Mouse (Mus musculus): Measurements from ENCODE around the gene Ppp2r5d.

Ppp2r5d gene

DNA sequence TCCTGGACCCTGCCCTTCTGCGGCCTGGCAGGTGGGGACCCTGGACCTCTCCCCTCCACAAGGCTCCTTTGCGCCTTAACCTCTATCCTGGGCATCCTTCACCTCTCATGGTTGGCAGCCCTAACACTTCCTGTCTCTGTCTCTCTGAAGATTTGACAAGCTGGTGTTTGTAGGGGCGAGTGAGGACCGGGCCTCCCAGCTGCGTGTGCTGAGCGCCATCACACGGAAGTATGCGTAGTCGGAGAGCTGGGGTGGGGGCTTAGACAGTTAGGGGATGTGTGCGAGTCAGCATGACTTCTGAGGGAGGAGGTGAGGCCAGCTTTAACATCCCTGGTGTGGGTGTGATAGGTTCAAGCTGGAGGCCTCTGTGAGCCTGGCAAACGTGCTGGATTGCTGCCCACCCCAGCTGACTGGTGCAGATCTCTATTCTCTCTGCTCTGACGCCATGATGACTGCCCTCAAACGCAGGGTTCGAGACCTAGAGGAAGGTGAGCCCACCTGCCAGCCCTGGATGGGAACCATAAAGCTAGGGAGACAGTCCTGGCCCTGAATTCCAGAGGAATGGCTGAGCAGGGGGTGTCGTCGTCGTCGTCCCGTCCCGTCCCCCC, 19.7 kb upstream of the Ppp2r5d start:
- CTCF ChIA-PET, result interaction anchor here (0.6 to 0.7 kb wide), 2 partner anchors 111 to 158 kb away, joined by 4 to 8 read pairs; no protein-coding TSS in a partner anchor

DNA sequence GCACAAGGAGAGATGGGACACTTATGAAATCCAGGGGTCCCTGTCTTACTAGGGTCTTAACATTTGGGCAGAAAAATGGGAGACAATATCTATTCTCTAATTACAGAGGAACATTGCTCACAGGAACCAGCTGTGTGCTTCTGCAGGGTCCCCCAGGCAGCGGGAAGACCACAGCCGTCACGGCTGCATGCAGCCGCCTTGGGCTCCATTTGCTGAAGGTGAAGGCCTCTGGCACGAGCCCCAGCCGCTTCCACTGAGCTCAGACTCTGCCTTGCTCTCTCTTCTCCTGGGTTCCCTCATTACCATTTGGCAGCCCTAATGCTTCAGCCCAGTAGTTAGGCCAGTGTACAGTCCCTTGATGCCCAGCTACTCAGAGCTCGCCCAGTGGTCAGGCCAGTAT, 16.2 kb upstream of the Ppp2r5d start:
- CTCF ChIA-PET, result interaction anchor here (0.5 kb wide), 1 partner anchor 172 kb away, joined by 3 read pairs; no protein-coding TSS in a partner anchor

DNA sequence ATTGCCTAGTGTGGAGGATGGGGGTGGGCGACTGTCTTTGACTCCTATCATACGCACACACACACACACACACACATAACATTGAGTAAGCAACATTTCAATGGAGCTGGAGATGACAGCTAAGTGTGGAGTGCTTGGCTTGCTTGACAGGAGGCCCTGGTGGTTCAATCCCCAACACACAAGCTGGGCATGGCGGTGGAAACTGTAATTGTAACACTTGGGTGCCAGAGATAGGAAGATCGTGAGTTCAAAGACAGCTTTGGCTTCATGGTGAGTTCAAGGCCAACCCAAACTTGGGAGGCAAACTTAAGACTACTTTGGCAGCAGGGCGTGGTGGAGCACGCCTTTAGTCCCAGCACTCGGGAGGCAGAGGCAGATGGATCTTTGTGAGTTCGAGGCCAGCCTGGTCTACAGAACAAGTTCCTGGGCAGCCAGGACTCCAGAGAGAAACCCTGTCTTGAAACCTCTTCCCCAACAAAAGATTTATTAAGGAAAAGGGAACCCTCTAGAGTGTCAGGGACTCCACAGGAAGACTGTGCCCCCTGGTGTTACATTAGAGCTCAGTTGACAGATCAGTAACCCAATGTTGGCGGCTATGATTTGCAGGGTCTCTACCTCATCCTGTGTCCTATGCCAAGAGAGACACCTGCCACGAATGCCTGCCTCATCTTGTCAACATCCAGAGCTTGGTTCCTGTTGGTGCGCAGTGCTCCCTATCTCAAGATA, 10.0 kb upstream of the Ppp2r5d start:
- CTCF ChIA-PET, result no interaction called here

DNA sequence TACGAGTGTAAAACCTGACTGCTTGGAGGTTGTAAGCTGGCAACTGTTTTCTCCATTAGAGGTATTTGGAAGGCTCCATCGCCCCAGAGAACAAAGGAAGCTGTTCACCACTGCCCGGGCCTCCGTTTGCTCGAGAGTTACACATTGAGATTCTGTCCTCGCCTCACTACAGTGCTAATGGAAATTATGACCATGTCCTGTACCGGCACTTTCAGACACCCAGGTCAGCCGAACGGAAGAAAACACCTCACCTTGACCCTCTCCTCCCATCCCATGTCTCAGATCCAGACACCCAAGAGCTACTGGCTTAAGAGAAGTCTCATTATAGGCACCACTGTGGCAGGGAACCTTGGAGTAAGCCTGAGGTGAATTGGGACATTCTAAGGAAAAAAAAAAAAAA, 8.9 kb upstream of the Ppp2r5d start:
- CTCF ChIA-PET, result no interaction called here

DNA sequence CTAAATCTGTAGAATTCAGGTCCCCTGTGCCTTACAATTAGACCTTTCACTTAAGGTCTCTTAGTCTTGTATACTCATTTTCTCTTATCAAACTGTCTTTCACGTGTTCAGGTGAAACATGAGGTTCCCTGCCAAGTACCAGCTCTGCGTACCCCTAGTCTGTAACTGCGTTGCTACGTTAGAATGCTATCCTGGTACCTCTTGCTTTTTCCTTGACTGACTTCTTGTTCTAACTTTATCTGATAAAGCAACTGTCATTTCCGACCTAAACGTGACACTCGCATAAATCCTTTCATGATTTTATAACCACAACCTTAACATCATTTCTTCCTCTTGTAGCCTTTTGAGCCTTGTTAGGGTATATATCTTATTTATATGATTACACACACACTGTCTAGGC, 7.5 kb upstream of the Ppp2r5d start:
- CTCF ChIA-PET, result no interaction called here

DNA sequence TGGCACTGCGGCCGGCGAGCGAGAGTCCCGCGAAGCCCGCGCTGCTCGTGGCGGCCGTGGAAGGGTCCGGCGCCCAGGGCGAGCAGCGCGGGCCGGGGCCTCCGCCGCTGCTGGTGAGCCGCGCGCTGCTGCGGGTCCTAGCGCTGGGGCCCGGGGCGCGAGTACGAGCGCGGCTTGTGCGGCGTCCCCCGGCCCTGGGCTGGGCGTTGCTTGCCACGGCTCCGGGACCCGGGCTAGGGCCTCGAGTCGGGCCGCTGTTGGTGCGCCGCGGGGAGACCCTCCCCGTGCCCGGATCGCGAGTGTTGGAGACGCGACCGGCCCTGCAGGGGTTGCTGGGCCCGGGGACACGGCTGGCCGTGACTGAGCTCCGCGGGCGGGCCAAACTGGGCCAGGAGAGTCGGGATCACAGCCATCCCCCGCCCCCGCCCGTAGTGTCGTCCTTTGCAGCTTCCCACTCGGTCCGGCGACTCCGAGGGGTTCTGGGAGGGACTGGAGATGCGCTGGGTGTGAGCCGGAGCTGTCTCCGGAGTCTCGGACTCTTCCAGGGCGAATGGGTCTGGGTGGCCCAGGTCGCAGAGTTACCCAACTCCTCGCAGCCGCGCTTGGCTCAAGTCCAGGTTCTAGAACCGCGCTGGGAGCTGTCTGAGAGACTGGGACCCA, 6.8 kb upstream of the Ppp2r5d start:
- CTCF ChIA-PET, result no interaction called here

DNA sequence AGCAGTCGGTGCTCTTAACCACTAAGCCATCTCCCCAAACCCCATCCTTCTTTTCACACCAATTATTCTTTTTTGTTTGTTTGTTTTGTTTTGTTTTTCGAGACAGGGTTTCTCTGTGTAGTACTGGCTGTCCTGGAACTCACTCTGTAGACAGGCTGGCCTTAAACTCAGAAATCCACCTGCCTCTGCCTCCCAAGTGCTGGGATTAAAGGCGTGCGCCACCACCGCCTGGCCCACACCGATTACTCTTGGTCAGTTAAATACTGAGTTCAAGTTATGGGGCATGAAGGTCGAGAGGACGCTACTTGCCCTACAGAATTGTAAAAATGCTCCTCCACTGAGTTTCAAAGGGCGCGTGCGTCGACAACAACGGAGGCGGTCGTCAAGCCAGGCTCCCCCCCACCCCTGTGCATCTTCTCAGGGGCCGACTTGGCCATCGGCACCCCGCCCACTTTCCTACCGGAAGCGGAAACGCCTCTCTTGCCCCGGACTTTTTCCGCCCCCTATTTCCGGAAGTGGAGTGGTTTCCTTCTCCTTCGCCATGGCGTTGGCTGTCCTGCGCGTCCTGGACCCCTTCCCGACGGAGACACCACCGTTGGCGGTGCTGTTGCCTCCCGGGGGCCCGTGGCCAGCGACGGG, 6.2 kb upstream of the Ppp2r5d start, which contains the start of gene Pex6:
Pex6 (plus strand) TSS at position 505 of the 639 bp plus-strand sequence.
- CTCF ChIA-PET, result no interaction called here

DNA sequence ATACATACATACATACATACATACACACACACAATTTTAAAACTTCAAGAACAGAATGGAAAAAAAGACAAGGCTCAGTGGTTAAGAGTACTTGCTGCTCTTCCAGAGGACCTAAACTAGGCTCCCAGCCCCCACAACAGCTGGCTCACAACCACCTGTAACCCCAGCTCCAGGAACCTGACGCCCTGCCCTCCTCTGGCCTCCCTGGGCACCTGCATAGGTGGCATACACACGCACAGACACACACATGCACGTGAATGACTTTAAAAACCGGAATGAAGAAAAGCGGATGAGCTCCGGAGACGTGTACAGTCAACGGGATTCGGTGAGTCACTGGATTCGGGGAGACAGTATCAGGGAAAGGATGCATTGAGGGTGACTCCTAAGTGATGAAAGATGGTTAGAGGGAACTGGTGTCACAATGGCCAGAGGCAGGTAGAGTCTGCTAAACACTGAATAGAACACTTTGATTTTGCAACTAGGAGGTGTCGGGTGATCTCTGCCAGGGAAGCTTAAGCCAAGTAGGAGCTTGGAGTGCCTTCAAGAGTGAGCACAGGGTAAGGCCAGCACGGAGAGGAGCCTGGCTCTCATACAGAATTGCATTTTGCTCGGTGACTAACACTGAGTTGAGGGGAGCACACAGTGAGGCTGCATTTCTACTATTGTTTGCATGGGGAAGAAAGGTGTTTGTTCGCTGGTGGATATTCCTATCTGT, 1.6 kb upstream of the Ppp2r5d start:
- CTCF ChIA-PET, result interaction anchor here (0.7 kb wide), 1 partner anchor 46 kb away, joined by 14 read pairs; the partner anchor contains the start of gene Cnpy3

DNA sequence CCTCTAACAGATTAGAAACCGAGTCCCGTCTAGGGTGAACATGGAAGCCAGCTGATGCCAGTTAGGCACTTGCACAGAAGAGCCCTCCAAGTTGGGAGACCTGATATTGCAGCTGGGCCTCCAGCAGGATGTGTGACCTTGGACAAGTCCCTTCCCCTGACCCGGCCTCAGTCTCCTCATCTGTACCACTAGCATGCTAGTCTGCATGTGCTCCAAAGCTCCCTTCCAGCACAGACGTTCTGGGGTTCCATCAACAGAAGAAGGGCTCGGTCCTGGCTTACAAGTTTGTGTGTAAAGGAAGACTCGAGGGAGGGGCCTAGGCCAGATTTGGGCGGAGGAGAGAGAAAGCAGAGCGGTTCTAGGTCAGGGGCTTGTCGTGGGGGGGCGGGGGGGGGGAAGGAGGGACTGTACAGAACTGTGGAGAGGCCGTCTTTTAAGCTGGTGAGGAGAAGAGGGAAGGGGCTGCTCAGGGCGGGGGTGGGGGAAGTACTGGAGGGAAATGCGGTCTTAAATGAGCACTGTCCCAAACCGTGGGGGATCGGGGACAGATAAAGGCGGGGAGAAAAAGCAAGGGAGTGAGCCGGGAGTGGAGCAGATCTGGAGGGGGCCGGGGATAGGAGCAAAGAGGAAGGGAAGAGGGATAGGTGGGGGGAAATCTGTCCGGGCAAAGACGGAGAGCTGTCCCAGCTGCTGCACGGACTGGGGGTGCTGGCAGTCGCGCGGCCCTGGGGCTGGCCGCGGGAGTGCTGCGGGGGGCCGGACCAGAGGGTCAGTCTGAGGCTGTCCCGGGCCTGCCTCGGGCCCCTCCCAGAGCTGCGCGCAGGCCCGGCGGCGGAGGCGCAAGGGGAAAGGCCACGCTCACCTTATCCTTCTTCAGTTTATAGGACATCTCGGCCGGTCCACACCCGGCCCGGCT, 682 bp downstream of the Ppp2r5d start:
- CTCF ChIA-PET, result interaction anchor here (0.6 kb wide), 1 partner anchor 37 kb away, joined by 5 read pairs; no protein-coding TSS in a partner anchor

DNA sequence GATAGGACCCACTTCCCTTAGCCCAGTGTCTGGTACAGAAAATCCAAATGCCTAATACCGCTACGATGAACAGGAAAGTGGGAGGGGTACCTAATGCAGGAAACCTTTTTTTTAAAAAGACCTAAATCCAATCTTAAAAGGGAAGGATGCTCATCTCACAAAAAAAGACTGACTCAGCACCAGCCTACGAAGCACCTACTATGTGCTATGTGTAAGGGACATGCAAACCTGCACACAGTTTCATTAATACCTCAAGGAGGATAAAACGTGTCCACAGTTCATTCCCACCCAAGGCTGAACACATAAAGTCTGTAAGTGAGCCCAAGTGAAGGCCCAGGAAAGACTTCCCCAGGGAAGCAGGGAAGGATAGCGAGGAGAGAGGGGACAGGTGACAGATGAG, 2.4 kb downstream of the Ppp2r5d start:
- CTCF ChIA-PET, result no interaction called here

DNA sequence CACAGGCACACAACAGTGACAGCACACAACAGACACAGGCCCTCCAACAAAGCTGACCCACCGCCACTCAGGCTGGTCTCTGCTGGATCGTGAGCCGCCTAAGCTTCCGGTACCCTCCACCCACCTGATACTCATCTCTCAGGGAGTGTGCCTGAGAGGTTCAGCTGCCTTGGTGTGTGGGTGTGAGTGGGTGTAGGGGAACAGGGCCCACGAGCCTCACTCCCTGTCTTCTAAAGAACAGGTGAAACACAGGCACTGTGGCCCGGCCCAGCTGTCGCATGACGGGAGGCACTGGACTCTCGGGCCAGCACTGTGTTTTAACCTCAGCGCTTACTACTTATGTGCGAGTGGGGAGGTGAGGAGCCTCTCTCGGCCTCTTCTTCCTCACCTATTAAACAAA, 2.8 kb downstream of the Ppp2r5d start:
- CTCF ChIA-PET, result no interaction called here

DNA sequence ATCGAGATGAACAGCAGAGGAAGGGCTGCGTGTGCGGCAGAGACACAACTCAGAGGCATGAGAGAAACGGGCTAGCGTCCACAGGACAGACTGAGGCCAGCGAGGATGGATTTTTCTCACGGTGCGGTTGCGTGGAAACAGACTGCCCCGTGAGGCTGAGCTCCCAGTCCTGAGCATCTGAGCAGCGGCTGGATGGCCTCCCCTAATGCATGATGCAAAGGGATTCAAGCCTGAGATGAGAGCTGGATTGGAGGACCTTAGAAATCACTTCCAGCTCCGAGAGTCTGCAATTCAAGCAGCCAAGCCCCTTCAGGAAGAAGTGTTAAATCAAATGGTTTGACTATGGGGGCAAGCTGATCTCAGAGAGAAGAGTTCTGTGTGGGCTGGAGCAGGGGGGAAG, 3.4 kb downstream of the Ppp2r5d start:
- CTCF ChIA-PET, result no interaction called here

DNA sequence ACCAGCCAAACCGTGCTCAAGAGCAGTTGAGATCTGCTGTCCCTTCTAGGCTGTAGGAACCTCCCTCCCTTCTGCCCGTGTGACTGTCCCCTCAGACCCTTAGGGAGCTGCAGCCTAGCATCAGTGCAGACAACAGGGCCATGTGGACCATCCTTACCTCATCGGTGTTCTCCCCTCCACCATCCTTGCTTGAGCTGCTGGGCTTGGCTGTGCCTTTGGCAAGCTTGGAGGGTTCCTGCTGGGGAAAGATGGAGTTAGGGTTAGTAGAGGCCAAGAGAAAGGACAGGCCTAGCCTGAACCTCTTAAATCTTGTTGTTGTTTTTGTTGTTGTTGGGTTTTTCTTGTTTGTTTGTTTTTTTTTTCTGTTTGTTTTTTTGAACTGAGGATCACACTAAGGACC, 5.0 kb downstream of the Ppp2r5d start:
- CTCF ChIA-PET, result no interaction called here

DNA sequence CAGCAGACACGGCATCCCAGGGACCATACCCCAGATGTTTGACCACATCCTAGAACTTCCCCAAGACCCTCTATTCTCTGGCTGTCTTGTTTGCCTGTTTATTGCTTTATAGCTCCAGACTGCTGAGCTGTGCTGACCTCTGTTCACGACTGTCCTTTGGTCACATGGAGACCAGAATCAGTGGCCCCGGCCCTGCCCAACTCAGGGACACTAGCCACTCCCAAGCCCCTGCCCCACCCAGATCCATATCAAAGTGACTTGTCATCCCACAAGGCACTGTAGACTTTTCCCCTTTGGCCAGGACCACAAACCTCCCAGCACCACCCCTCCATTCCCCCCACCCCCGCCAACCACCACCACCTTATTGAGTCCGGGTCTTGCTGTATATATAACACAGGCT, 5.7 kb downstream of the Ppp2r5d start:
- CTCF ChIA-PET, result no interaction called here

DNA sequence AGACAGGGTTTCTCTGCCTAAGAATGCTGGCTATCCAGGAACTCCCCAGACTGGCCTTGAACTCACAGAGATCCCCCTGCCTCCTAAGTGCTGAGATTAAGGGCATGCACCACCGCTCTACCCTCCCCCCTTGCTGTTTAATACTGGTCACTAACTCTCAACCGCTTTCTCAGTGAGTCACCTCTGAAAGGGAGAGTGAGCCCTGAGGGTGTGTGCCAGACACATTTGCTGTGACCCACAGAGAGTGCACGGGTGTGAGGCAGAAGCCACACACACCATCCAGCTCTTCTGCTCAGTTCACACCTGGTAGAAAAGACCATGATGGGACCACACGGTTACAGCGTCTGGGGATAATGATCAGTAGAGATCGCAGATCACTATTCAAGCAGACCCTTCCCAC, 6.4 kb downstream of the Ppp2r5d start:
- CTCF ChIA-PET, result no interaction called here

DNA sequence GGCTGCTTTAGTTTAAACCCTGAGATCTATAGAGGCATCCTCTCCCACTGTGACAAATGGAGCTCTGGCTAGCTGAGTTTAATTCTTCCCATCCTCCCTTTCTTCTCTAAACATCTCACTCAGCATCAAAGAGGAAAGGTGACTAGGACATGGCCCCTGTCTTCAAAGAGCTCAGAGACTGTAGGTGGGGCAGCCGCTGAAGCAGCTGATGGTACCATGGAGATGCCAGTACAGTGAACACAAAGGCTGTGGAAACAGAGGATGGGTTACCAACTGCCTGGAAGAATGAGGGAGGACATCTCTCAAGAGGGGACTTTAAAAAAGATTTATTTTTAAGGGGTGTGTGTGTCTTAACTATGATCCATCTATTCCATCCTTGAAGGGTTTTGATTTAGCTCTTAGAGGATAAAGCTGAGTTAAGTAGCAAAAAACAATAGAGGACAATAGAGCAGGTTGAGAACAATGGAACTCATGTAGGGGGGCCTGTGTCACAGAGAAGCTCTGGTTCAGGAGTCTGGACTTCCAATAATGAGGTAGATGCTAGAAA, 10.3 kb downstream of the Ppp2r5d start:
- CTCF ChIA-PET, result no interaction called here

DNA sequence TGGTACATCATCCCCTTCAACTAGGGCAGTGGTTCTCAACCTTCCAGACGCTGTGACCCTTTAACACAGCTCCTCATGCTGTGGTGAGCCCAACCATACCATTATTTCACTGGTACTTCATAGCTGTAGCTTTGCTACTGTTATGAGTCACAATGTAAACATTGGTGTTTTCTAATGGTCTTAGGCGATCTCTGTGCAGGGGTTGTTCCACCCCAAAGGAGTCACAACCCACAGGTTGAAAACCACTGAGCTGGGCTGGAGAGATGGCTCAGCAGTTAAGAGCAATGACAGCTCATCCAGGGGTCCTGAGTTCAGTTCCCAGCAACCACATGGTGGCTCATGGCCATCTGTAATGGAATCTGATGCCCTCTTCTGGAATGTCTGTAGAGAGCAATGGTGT, 13.5 kb downstream of the Ppp2r5d start:
- CTCF ChIA-PET, result no interaction called here

DNA sequence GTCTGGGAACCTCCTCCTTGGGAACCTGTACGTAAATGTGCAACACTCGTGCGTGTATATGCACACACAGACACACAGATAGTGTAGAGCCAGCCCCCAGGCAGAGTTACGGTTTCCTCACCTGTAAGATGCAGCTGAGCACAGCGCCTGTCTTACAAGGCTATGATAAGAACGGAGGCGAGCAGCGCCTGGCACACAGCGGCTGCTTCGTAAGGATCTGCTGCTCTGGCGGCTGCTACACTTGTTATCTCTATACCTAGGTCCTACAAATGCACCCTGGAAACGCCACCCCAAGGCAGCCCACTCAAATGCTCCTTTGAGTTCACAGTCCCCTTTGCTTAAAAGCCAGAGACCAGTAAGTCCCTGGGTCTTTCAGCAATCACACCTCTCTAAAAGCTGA, 14.2 kb downstream of the Ppp2r5d start:
- CTCF ChIA-PET, result interaction anchor here (0.6 kb wide), 1 partner anchor 93 kb away, joined by 3 read pairs; no protein-coding TSS in a partner anchor

DNA sequence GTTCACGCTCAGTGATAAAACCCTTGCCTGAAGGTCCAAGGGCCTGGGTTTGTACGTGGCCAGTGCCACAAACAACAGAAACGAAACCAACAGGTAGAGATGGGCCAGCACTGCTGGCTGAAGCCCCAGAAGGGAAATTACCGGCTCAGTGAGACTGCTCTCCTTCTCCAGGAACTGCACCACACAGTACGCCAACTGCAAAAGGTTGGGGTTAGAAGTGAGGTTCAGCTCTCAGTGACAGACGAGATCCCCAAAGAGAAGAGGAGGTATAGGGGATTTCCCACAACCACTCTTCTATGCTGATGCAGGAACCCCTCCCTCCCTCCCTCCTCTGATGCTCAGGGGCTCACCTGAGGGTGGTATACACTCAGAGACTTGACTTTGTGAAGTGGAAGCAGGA, 19.0 kb downstream of the Ppp2r5d start:
- CTCF ChIA-PET, result interaction anchor here (1.2 kb wide), 1 partner anchor 19 kb away, joined by 3 read pairs; the partner anchor contains the start of gene Ppp2r5d

DNA sequence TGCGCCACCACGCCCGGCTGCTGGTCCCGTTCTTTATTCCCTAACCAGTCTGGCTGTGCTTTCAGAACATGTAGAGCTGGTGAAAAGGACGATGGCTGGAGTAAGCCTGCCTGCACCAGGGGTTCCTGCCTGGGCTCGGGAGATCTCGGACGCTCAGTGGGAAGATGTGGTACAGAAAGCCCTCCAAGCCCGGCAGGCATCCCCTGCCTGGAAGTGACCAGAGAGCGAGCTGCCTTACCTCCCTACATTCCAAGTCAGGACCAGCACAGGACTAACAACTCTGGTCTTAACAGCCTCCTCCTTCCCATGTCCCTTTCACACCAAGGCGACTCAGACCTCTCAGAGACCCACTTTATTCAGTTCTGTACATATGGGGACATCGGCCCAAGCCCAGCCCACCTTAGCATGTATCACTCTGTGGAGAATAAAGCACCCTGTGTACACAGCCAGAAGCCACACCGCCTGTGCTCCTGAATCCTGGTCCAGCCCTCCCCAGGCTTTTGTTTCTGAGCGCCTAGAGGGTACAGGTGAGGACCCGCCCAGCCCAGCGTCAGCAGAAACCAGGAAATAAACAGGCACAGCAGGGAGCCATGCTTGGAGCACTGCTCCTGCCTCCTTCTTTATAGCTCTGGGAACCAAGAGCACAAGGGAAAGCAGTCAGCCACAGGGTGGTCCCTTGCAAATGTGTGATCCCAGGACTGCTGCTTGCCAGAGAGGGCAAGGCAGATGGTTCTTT, 22.1 kb downstream of the Ppp2r5d start:
- CTCF ChIA-PET, result no interaction called here

Data from spleen, embryonic (tissue).